Mouse (Mus musculus) stomach, embryonic 16.5 days (tissue): ENCODE measurements at regions not wholly inside any gene's neighbourhood (a gene's known extent, or its start where the extent isn't known, plus 50 kb on each side); places are given as distances from the start of the nearest gene placed in this dataset.

ENCODE experiments used
- ATAC-seq: fragments of 200-750 bp; cut with Nextera tagmentation; 2 replicates; pipeline ENCODE4 v1.8.0; 2017; ENCODE audit warnings: moderate number of reproducible peaks, moderate TSS enrichment; ENCODE audit not compliant: insufficient read depth, low FRiP score
- H3K27ac ChIP-seq: fragments of 300-500 bp; sonication (generic); 2 replicates; pipeline ENCODE4 v1.5.1; 2014; ENCODE audit warnings: low read length
- H3K27me3 ChIP-seq: fragments of 300-500 bp; sonication (generic); 2 replicates; pipeline ENCODE4 v1.6.1; 2014; ENCODE audit warnings: low read length, control low read depth, mixed read lengths; ENCODE audit not compliant: control insufficient read depth, insufficient read depth
- H3K36me3 ChIP-seq: fragments of 300-500 bp; sonication (generic); 2 replicates; pipeline ENCODE4 v1.6.1; 2014; ENCODE audit warnings: low read length; ENCODE audit not compliant: control insufficient read depth, insufficient read depth
- H3K4me1 ChIP-seq: fragments of 300-500 bp; sonication (generic); 2 replicates; pipeline ENCODE4 v1.6.1; 2014; ENCODE audit warnings: low read length, control low read depth, mixed read lengths; ENCODE audit not compliant: control insufficient read depth, insufficient read depth
- H3K4me2 ChIP-seq: fragments of 300-500 bp; sonication (generic); 2 replicates; pipeline ENCODE4 v1.6.1; 2014; ENCODE audit warnings: low read depth, low read length, mixed read lengths
- H3K4me3 ChIP-seq: fragments of 300-500 bp; sonication (generic); replicated peaks from 2 replicates; pipeline ENCODE4 v1.5.1; 2014; ENCODE audit warnings: mild to moderate bottlenecking, low read length
- H3K9ac ChIP-seq: fragments of 300-500 bp; sonication (generic); 2 replicates; pipeline ENCODE4 v1.6.1; 2014; ENCODE audit warnings: low read length
- H3K9me3 ChIP-seq: fragments of 300-500 bp; sonication (generic); replicated peaks from 2 replicates; pipeline ENCODE4 v1.6.1; 2016; ENCODE audit warnings: low read length, control low read depth; ENCODE audit not compliant: control insufficient read depth
- WGBS: fragments of 180-500 bp; shearing (Covaris S2); extraction: QIAGEN DNeasy Blood & Tissue Kit; methylation state at CpG from one replicate; pipeline ENCODE4 v1.1.7; 2014; 5-methylcytosine and 5-hydroxymethylcytosine counted together

DNA sequence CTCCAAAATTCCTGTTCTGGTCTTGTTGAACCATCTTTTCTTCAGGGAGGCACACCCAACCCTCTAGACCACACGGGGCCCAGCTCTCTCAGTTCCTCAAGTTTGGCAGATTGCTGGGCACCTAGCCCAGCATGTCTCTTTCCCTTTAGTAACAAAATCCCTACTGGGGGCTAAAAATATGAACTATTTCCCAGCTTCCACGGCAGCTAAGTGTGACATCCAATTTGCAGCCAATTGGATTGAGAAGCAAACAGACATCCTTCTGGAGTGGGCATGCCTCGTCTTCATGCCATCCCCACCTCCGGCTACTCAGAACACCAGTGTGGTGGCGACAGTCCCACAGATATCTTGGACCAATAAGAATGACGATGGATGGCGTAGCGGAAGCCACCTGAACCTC is 240.1 kb downstream of the Mroh4 start:
- 88% methylated on average over 8 of the region's 8 CpGs for WGBS
- Histone ChIP-seq H3K4me2 (no peak overlapping the region), H3K36me3 (no peaks in the 10 kb centered on the region), H3K9ac (no peak overlapping the region), H3K27me3 (no peaks in the 10 kb centered on the region), H3K4me1 (no peaks in the 10 kb centered on the region), H3K27ac (no peak overlapping the region), H3K4me3 (no peak overlapping the region), H3K9me3 (no peaks in the 10 kb centered on the region)
- no peak for ATAC-seq

DNA sequence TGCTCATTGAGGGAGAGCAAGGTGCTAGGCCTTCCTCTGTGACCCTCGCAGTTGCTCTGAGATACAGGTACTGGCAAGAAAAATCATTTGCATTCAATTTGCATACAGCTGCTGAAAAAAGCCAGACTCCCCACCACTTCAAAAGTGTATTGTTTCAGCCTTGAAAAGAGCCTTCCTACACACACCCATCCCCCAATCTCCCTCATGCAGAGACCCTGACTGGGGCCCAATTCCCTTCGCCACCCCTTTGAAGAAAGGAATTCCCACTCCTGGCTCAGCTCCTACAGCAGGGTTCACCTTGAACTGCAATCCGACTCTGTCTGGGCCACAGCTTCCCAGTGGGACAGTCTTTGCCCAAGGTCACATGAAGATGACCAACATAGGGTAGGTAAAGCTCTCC is 248.6 kb downstream of the Mroh4 start:
- Histone ChIP-seq H3K36me3 (no peaks in the 10 kb centered on the region), H3K27me3 (no peaks in the 10 kb centered on the region), H3K9me3 (no peaks in the 10 kb centered on the region), H3K4me3 (no peak overlapping the region), H3K4me2 (no peak overlapping the region), H3K27ac (no peak overlapping the region), H3K9ac (no peak overlapping the region), H3K4me1 (no peaks in the 10 kb centered on the region)
- no peak for ATAC-seq
- WGBS, result 16% methylated on average over 3 of the region's 3 CpGs

- H3K9ac ChIP-seq, result no peak overlapping the region
- no peak overlapping the region for H3K4me2 ChIP-seq
- ATAC-seq, result no peak
- H3K4me3 ChIP-seq, result no peak overlapping the region
- 64% methylated on average over 4 of the region's 4 CpGs for WGBS
- no peaks in the 10 kb centered on the region for H3K4me1 ChIP-seq
- H3K27ac ChIP-seq, result no peak overlapping the region
- H3K9me3 ChIP-seq, result no peaks in the 10 kb centered on the region
- H3K36me3 ChIP-seq, result no peaks in the 10 kb centered on the region
- H3K27me3 ChIP-seq, result no peaks in the 10 kb centered on the region
Observed at GRCm38 (mm10) chr15:74382556-74382955, 253.6 kb downstream of the Mroh4 start.

GRCm38 (mm10) chr15:74379366-74379765 is 256.8 kb downstream of the Mroh4 start:
- 75% methylated on average over 6 of the region's 6 CpGs for WGBS
- H3K36me3 ChIP-seq, result no peaks in the 10 kb centered on the region
- no peaks in the 10 kb centered on the region for H3K27me3 ChIP-seq
- H3K9me3 ChIP-seq, result no peaks in the 10 kb centered on the region
- no peaks in the 10 kb centered on the region for H3K4me1 ChIP-seq
- H3K9ac ChIP-seq, result no peak overlapping the region
- no peak overlapping the region for H3K4me2 ChIP-seq
- no peak overlapping the region for H3K27ac ChIP-seq
- H3K4me3 ChIP-seq, result no peak overlapping the region
- ATAC-seq, result no peak

DNA sequence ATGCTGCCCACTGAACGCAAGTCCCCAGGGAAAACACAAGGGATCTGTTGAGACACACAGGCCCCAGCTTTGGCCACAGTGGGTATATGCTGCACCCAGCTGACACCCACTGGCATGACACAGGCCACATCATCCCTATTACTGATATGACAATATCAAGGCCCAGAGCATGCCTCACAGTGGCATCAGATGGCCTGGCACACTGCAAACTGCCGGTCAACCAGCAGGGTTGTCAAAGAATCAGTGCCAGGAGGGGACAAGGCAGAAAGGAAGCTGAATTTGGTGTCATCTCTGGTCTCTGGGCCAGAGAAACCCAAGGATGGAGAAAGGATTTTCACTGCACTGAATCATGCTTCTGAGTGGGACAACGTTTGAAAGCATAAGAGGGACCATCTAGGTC is 266.7 kb downstream of the Mroh4 start:
- Histone ChIP-seq H3K36me3 (no peaks in the 10 kb centered on the region), H3K4me3 (no peak overlapping the region), H3K27me3 (no peaks in the 10 kb centered on the region), H3K9ac (no peak overlapping the region), H3K4me2 (no peak overlapping the region), H3K27ac (no peak overlapping the region), H3K4me1 (no peaks in the 10 kb centered on the region), H3K9me3 (no peaks in the 10 kb centered on the region)
- 82% methylated on average over 3 of the region's 3 CpGs for WGBS
- ATAC-seq, result no peak

- H3K4me2 ChIP-seq, result no peak overlapping the region
- no peak for ATAC-seq
- no peaks in the 10 kb centered on the region for H3K4me1 ChIP-seq
- no peaks in the 10 kb centered on the region for H3K9me3 ChIP-seq
- no peaks in the 10 kb centered on the region for H3K27me3 ChIP-seq
- H3K9ac ChIP-seq, result no peak overlapping the region
- H3K4me3 ChIP-seq, result no peak overlapping the region
- no peak overlapping the region for H3K27ac ChIP-seq
- no peaks in the 10 kb centered on the region for H3K36me3 ChIP-seq
- WGBS, result 22% methylated on average over 4 of the region's 4 CpGs
Observed at GRCm38 (mm10) chr15:74347911-74348310, 288.2 kb downstream of the Mroh4 start.

GRCm38 (mm10) chr15:74343591-74343990 is 292.6 kb downstream of the Mroh4 start:
- no peak overlapping the region for H3K4me2 ChIP-seq
- H3K27me3 ChIP-seq, result no peaks in the 10 kb centered on the region
- H3K9ac ChIP-seq, result no peak overlapping the region
- H3K4me3 ChIP-seq, result no peak overlapping the region
- ATAC-seq, result no peak
- no peaks in the 10 kb centered on the region for H3K4me1 ChIP-seq
- no peaks in the 10 kb centered on the region for H3K36me3 ChIP-seq
- no peaks in the 10 kb centered on the region for H3K9me3 ChIP-seq
- WGBS, result 68% methylated on average over 6 of the region's 6 CpGs
- no peak overlapping the region for H3K27ac ChIP-seq

- Histone ChIP-seq H3K4me1 (no peaks in the 10 kb centered on the region), H3K4me3 (no peak overlapping the region), H3K9ac (no peak overlapping the region), H3K9me3 (no peaks in the 10 kb centered on the region), H3K4me2 (no peak overlapping the region), H3K36me3 (no peaks in the 10 kb centered on the region), H3K27me3 (no peaks in the 10 kb centered on the region), H3K27ac (no peak overlapping the region)
- no peak for ATAC-seq
Observed at GRCm38 (mm10) chr15:74333846-74334245, 302.3 kb downstream of the Mroh4 start.

DNA sequence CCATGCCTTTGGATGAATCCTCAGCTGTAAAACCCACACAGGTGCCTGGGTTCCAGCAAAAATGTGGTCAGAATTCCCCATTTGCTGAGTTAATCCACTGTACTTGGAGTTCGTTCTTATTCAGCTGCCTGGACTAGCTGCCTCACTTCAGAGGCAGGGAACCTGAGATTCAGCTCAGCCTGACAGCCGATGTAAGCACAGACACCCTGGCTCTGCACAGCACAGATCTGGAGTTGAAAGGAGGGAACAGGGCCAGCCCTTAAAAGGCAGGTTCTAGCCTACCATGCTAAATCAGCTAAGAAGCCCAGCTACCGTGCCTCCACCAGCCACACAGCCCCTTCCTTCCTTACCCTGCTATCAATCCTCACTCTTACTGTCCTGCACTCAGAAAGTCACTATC is 306.0 kb downstream of the Mroh4 start:
- no peak overlapping the region for H3K4me3 ChIP-seq
- no peaks in the 10 kb centered on the region for H3K9me3 ChIP-seq
- H3K9ac ChIP-seq, result no peak overlapping the region
- 51% methylated on average over 3 of the region's 3 CpGs for WGBS
- ATAC-seq, result no peak
- no peak overlapping the region for H3K4me2 ChIP-seq
- no peaks in the 10 kb centered on the region for H3K4me1 ChIP-seq
- no peak overlapping the region for H3K27ac ChIP-seq
- no peaks in the 10 kb centered on the region for H3K27me3 ChIP-seq
- H3K36me3 ChIP-seq, result no peaks in the 10 kb centered on the region

- Histone ChIP-seq H3K36me3 (no peaks in the 10 kb centered on the region), H3K9ac (no peak overlapping the region), H3K4me1 (no peaks in the 10 kb centered on the region), H3K27ac (no peak overlapping the region), H3K9me3 (no peaks in the 10 kb centered on the region), H3K27me3 (no peaks in the 10 kb centered on the region), H3K4me2 (no peak overlapping the region), H3K4me3 (no peak overlapping the region)
- no peak for ATAC-seq
- WGBS, result 79% methylated on average over 14 of the region's 14 CpGs
Observed at GRCm38 (mm10) chr15:74329221-74329620, 306.9 kb downstream of the Mroh4 start.
